Mouse (Mus musculus): ENCODE measurements around the gene Itpr1.
"Not testable (repeated sequence)": the region's sequence is repeated elsewhere in the genome, so short reads cannot be mapped to it uniquely, and the experiment has no call there.

Gene Itpr1

GRCm38 (mm10) chr6:108553013-108553412 is 340.1 kb downstream of the Itpr1 start:
- no peak for DNase-seq

GRCm38 (mm10) chr6:108553536-108553935 is 340.6 kb downstream of the Itpr1 start:
- DNase-seq: no peak

GRCm38 (mm10) chr6:108554389-108554788 is 341.5 kb downstream of the Itpr1 start:
- no peak for DNase-seq

GRCm38 (mm10) chr6:108554878-108555277 is 342.0 kb downstream of the Itpr1 start:
- no peak for DNase-seq

GRCm38 (mm10) chr6:108557576-108558322 is 344.9 kb downstream of the Itpr1 start:
- DNase-seq: no peak

- not testable (repeated sequence) for DNase-seq
Measured at GRCm38 (mm10) chr6:108559226-108559625, 346.3 kb downstream of the Itpr1 start.

- DNase-seq: no peak
Measured at GRCm38 (mm10) chr6:108562971-108563370, 350.1 kb downstream of the Itpr1 start.

- DNase-seq: not testable (repeated sequence)
Measured at GRCm38 (mm10) chr6:108565447-108565846, 352.6 kb downstream of the Itpr1 start.

GRCm38 (mm10) chr6:108566549-108566948 is 353.7 kb downstream of the Itpr1 start:
- no peak for DNase-seq

GRCm38 (mm10) chr6:108569460-108570187 is 356.7 kb downstream of the Itpr1 start:
- DNase-seq: peak; percentile 48 to 67

- DNase-seq: peak; percentile 43 to 66
Measured at GRCm38 (mm10) chr6:108570351-108571041, 357.6 kb downstream of the Itpr1 start.

GRCm38 (mm10) chr6:108571042-108571590 is 358.2 kb downstream of the Itpr1 start:
- DNase-seq: peak; percentile 85 to 92

GRCm38 (mm10) chr6:108572646-108573045 is 359.8 kb downstream of the Itpr1 start:
- DNase-seq: no peak

GRCm38 (mm10) chr6:108577056-108577455 is 364.2 kb downstream of the Itpr1 start:
- DNase-seq: no peak

- no peak for DNase-seq
Measured at GRCm38 (mm10) chr6:108588426-108588825, 375.5 kb downstream of the Itpr1 start.

GRCm38 (mm10) chr6:108592227-108592626 is 379.3 kb downstream of the Itpr1 start:
- DNase-seq: no peak

- no peak for DNase-seq
Measured at GRCm38 (mm10) chr6:108592636-108593035, 379.7 kb downstream of the Itpr1 start.

GRCm38 (mm10) chr6:108594171-108594841 is 381.4 kb downstream of the Itpr1 start:
- DNase-seq: no peak

GRCm38 (mm10) chr6:108598691-108599090 is 385.8 kb downstream of the Itpr1 start:
- no peak for DNase-seq

- no peak for DNase-seq
Measured at GRCm38 (mm10) chr6:108599317-108599716, 386.4 kb downstream of the Itpr1 start.

Measured in kidney, postnatal 4 days (tissue).